Mouse (Mus musculus): ENCODE results near the gene Hspd1.

Gene Hspd1

GRCm38 (mm10) chr1:55031026-55031779 lies 56.8 kb downstream of the Hspd1 start:
- DNase-seq, result no peak

- no peak for DNase-seq
Observed at GRCm38 (mm10) chr1:55029446-55029845, 58.6 kb downstream of the Hspd1 start.

DNA sequence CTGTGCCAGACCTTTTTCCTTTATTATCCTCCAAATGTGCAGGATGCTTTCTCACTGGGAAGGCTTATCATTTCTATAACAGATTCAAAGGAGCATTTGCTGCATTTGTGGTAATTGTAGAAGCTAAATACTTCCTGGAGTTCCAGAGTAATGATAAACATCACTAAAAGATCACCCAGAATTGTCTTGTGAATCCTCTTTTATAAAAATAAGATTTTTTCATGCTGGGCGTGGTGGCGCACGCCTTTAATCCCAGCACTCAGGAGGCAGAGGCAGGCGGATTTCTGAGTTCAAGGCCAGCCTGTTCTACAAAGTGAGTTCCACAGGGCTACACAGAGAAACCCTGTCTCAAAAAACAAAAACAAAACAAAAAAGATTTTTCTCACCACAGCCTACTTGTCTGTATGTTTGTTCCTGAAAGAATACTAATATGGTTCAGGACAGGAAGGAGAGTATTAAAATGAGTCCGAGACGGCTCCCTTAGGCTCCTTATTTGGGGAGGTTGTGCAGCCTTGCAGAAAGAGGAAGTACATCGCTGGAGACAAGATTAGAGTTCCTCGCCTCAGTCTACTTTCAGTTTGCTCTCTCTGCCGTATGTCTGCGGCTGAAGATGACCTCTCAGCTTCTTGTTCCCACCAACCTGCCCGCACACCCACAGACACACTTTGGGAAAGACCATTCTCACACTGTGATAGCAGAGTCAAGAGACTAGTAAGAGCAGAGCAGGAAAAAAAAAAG lies 59.4 kb downstream of the Hspd1 start:
- DNase-seq, result peak; percentile 49

GRCm38 (mm10) chr1:55027966-55028365 lies 60.1 kb downstream of the Hspd1 start:
- no peak for DNase-seq
